Mouse (Mus musculus): ENCODE measurements around the gene Scarb2.
A peak's percentile ranks its signal among the peaks of the same experiment; 100 is the strongest.
"Not testable (repeated sequence)": the region's sequence is repeated elsewhere in the genome, so short reads cannot be mapped to it uniquely, and the experiment has no call there.

The Scarb2 gene

DNA sequence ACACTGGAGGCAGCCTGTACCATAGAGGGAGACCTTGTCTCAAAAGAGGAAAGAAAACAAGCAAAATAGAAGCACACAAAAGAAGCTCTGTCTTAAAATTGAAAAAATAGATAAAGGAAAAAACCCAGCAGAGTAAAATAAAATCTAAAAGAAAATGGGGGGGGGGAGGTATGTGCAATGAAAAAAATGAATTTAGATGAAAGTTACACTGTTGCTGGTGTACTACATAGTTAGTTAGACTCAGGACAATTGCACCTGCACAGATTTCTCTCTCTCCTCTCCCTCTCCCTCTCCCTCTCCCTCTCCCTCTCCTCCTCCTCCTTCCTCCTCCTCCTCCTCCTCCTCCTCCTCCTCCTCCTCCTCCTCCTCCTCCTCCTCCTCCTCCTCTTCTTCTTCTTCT, at the start of gene Scarb2:
Scarb2 (minus strand) TSS at position 101 of the 400 bp plus-strand sequence.
- DNase-seq (ENCODE audit: low read depth, low spot score), result no peak

DNA sequence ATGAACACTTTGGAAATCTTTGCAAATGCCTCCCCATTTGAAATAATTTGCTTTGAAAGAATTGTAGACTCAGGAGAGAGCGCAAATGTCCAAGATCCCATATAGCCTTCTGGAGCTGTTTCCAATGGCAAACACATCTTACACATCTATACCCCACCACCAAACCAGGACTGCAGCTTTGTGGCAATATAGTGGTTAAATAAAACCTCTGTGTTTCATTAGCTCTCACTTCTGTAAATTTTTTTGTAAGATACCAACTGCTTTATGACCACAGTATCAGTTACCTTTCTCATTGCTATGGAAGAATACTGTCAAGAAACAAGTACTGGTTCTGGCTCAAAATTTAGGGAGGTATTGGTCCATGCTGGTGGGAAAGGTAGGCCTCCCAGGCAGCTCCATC, 49.3 kb upstream of the Scarb2 start:
- DNase-seq (ENCODE audit: low read depth, low spot score), result no peak

DNA sequence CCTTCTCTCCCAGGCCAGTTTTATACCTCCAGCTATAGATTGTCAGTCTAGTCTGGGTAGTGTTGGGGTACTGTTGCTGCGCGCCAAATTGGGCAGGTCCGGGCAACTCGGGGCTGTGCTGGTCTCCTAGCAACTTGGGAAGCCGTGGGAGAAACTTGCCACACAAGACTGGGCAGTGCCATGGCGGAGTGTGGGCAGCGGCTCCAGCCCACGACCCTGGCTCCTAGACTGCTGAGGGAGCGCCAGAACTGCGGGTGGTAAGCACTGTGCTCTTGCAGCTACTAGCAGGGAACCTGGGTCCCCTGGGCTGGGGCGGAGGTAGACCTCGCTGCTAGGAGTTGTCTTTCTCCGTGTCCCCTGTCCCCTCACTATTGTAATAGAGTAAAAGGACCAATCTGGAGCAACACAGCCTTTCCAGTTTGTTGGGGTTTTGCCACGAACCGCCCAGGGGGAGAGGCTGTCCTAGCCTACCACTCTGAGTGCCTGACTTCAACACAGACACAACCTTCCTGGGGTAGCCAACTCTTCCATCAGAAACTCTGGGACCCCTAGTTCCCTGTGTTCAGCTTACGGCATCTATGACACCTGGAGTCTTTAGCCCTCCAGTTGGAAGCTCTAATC, 48.4 kb upstream of the Scarb2 start, which contains the start of gene Fam47e:
Fam47e (plus strand) TSS at position 179 of the 621 bp plus-strand sequence.
- DNase-seq (ENCODE audit: low read depth, low spot score), result no peak

DNA sequence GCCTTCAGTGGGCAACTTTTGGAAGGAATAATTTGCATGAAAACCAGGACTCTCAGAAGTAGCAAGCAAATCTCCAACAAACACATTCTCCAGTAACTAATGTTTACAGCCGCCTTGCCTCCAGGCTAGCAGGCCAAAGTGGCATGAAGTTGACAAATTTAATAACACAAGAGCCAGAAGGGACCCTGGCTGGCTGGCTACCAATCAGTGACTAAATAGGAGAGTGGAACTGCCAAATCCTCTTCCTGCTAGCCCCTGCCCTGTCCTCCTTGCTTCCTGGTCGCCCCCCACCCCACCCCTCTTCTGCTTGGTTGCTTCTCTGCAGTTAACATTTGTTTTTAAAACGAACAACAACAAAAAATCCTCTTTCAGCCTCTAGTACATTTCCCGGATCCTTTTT, 47.8 kb upstream of the Scarb2 start:
- DNase-seq (ENCODE audit: low read depth, low spot score), result no peak

DNA sequence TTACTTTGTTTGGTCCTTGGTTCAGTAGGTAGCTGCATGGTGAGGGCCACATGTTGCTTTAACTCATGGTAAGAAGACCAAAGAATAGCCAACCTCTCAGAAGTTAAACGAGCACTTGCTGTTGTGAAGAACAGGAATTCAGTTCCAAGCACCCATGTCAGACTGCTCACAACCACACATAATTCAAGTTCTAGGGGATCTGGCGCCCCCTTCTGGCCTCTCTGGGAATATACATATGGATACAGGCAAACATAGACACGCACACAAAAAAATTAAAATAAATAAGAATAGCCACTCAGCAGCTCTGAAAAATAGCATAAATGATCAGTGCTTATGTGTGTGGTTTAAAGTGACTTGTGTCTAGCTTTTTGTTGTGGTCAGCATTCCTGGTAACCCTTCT, 47.3 kb upstream of the Scarb2 start:
- DNase-seq (ENCODE audit: low read depth, low spot score), result no peak

DNA sequence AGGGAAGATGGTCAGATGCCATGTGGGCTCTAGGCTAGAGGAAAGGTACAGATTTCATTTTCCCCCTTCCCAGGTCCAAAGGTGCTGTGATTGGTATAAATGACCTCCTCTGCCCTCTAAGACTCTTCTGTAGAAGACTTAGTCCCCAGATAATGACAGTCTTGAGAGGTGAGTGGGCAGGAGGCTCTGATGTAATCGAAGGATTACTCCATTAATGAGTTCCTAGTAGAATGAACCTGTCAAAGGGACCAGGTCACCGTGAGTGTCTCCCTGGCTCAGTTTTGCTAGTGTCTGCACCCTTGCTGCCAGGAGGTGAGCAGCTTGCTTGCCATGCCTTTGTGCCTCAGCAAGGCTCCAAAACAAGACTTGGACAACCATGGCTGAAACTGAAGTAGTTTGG, 46.0 kb upstream of the Scarb2 start:
- no peak for DNase-seq (ENCODE audit: low read depth, low spot score)

DNA sequence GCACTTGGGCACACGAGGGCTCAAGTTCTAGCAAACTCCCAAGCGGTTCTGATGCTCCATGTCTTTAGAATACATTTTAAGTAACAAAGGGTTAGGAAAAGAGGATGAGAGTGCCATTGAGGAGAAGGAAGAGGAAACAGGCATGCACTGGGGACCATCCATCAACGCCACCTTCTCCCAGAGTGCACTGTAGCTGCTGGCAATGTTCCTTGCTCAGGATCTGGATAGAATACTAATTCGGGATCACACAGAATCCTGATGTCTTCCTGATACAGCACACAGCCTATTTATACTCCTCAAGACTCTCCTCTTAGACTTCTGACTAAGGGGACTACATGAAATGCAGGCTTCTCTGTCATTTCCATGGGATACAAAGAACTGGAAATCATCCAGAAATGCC, 33.1 kb upstream of the Scarb2 start:
- no peak for DNase-seq (ENCODE audit: low read depth, low spot score)

DNA sequence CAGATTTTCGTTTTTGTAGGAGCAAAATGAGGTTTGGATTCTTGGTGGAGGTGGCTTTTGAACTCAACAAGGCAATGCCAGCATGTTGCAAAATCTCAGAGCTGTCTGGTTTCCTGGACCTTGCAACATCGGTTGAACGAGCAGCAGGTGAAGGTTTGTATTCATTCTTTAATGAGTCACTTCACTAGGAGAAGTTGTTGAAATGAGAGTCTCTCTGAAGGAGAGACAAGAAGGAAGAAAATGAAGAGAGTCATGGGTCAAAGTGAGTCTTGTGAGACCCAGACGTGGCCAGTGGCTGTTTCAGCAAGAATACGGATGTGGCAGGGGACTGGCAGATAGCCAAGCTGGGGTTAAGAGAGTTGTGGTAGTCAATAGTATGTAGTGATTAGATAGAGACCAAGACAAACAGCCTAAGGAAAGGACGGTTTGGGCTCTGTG, 18.2 kb upstream of the Scarb2 start:
- DNase-seq (ENCODE audit: low read depth, low spot score), result no peak

DNA sequence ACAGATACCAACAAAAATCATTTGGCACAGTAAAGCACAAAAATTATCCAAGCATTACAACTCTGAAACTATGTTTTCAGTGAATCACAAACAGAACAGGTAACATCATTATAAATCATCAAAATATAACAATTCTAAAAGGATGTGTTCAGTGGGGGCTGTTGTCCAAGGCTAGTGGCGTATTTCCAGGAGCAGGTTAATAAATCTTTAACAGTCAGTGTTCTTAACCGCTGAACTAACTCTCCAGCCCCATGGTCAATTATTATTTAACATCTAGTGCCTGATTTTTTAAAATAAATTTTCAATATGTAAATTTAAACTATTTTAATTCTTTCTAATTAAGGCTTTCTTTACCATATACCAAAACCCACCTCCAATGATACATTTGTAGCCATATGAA, 14.5 kb upstream of the Scarb2 start:
- not testable (repeated sequence) for DNase-seq (ENCODE audit: low read depth, low spot score)

DNA sequence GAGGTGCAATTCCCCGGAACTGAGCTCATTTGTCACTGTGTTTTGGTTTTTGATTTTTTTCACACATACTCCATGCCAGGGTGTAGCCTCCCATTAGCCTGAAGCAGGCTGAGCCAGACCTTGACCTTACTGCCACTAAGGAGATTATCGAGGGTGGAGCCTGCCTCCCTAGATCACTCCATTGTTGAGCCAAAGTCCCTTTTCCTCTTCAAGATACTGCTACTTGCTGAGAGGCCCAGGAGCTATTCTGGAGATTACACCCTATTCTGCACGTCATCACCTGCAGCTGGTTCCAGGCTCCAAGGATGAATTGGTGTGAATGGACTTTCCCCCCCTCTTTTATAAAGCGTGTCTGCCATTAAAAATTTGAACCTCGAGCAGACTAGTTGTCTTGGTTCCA, 5.4 kb upstream of the Scarb2 start:
- DNase-seq (ENCODE audit: low read depth, low spot score), result no peak

DNA sequence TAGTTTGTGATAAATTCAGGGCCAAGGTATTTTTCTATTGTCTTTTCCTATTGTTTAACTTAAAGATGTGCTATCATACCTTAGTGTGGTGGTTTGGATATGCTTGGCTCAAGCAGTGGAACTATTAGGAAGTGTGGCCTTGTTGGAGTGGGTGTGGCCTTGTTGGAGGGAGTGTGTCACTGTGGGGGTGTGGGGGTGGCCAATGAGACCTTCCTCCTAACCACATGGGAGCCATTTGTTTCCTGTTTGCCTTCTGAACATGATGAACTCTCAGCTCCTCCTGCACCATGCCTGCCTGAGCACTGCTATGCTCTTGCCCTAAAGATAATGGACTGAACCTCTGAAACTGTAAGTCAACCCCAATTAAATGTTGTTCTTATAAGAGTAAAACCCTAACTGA, 4.6 kb upstream of the Scarb2 start:
- DNase-seq (ENCODE audit: low read depth, low spot score), result no peak

DNA sequence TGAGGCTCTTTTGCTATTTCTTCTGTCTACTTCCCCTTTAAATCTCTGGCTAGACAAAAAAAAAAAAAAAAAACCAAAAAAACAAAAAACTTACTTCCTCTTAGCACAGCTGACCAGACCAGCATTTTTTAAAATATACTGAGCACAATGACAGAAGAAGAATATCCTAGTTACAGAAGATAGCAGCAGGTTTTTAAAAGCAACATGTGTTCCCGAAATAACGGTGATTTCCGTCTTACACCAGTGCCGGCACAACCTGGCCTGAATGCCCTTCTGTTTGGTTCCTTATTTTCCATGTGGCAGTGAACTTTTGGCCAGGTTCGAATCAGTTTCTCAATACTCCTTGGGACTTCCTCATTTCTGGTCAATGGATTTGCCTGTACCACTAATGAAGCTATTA, 2.2 kb upstream of the Scarb2 start:
- no peak for DNase-seq (ENCODE audit: low read depth, low spot score)

DNA sequence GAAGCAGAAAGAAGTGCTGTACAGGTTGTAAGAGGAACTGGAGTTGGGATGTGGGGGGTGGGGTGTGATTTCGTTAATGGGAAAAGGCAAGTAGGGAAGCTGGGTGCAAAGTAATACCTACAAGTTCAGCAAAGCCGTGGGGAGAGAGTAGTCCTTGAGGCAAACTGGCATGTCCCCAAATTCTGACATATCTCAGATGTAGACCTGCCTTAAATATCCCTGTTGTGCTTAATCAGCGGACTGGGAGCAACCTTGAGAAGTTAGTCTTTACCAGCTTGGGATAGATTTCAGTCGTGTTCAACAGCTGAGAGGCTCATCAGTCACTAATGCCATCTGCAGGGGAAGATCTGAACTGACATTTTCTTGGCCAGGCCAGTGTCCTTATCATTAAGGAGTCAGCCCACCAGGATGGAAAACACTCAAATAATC, 318 bp downstream of the Scarb2 start:
- no peak for DNase-seq (ENCODE audit: low read depth, low spot score)

DNA sequence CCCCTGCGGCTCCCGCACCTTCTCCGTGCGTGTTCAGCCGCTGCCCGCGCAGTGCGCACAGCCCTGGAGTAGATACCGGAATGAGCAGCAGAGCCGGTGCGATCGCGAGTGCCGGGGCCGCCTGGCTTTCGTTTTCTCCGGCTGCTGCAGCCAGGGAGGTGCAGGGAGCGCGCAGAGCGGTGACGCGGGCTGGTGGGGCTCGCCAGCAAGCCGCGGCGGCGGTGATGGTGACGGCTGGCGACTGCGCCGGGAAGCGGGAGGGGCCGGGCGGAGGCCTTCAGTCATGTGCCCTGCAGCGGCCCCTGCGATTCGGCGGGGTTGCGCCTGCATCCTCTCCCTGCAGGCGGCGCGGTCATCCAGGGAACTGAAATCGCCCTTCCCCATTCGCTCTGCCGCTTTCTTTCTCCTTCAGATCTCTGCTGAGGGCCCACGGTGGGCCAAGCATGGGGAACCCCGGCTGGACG, 1.2 kb downstream of the Scarb2 start:
- peak; percentile 93 for DNase-seq (ENCODE audit: low read depth, low spot score)

DNA sequence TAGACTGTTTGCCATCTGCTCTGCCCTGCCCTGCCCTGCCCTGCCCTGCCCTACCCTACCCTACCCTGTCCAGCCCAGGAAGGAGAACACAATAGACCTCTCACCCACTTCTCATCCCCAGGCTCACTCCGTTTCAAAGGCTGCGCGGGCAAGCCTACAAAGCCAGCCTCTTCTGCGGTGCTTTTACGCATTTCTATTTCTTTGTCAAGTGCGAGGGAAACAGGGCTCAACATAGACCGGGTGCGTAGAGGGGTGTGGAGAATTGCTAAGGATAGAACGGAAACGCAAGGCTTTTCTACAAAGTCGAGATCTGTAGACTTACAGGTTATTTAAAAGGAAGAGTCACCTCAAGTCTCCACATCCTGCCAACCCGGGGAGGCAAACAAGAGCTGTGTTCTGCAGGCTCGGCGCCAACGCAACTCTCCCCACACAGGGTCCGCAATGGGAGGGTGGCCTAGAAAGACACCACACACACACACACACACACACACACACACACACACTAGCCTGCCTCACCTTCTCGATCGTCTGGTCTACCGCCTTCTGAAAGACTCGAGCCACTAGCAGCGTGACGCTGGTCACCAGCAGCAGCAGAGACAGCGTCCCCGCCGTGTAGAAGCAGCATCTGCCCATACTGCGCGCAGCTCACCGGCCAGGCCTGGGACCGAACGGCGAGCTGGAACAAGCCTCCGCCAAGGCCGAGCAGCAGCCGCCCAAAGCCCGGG, 1.8 kb downstream of the Scarb2 start:
- peak; percentile 46 for DNase-seq (ENCODE audit: low read depth, low spot score)

DNA sequence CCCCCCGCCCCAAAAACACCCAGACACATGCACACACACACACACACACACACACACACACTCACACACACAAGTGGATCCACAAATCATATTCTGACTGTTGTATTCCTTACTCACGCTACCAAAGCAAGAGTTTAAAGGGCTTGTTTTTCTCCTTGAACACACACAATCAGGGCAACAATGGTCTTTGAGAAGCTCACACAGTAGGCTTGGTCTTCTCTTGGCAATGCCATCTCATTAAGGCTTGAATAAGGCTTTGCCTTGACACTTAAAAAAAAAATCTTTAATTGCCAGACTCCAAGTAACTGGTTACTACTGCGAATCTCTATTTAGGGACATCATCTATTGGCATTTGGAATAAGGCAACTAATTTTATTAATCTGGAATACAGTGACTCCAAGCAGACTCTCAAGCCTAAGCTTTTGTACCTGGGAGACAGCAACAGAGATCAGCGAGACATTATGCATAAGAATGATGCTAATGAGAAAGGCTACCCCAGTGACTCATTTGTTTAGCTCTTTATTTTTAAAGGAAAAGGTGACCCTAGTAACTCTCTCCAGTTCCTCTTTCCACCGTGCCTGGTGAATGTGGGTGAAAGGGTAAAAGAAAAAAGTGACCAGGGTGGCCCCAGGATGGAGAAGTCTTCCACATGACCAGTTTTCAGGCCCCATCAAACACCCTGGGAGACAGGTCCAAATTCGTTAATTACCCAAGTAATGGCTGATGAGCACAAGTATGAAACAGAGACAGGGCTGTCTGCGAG, 2.6 kb downstream of the Scarb2 start:
- no peak for DNase-seq (ENCODE audit: low read depth, low spot score)

DNA sequence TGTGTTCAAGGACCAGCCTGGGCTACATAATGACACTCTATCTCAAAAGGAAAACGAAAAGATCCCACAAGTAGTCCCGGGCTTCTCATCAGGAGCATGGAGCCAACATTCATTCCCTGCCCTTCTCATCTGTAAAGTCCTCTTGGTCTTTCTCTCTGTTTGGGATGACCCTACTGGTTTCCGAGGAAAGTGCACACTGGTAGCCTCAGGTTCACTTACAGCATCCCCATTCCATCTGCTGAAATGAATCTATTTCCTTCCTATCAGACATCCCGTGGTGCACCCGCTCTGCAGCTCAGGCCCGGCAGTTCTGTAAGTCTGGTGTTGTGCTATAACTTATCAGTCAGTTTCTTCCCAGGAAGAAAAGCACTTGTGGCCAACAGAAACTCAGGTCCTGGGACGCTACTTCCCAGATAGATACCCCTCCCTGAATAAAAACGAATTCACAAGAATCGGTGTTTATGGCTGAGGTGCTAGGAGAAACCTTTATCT, 3.2 kb downstream of the Scarb2 start:
- DNase-seq (ENCODE audit: low read depth, low spot score), result no peak

DNA sequence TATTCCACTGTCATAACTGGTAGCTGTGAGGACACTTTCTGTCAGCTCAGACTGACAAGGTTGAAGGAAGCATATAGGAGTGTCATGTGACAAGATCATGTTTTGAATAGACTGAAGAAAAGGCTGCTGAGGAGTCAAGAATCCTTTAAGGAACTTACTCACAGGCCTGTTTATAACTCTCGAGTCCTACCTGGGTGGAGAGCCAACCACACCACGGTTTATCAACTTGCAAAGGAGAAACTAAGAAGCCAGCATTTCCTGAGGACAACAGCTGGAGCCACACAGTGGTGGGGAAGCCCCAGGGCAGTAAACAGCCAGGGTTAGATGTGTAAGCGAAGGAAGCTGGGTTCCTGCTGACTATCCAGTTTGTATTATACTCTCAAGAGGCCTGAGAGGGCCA, 7.3 kb downstream of the Scarb2 start:
- no peak for DNase-seq (ENCODE audit: low read depth, low spot score)

DNA sequence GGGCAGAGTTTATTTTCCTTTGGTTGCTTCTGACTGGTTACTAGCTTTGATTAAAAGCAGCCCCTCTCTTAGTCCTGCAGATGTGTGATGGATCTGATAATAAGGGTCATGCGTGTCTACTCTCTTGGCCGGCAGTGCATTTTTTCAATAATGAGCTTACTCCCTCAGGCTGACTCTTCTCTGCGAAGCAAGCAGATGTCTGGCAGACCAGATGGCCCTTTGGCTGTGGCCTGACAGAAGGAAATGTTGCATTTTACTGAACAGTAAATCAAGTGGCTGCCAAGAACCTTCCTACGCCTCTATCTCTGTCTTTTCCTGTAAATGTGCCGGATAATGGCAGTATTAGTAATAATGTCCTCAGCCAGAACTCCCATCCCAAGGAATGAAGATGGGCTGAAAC, 8.0 kb downstream of the Scarb2 start:
- peak; percentile 44 for DNase-seq (ENCODE audit: low read depth, low spot score)

DNA sequence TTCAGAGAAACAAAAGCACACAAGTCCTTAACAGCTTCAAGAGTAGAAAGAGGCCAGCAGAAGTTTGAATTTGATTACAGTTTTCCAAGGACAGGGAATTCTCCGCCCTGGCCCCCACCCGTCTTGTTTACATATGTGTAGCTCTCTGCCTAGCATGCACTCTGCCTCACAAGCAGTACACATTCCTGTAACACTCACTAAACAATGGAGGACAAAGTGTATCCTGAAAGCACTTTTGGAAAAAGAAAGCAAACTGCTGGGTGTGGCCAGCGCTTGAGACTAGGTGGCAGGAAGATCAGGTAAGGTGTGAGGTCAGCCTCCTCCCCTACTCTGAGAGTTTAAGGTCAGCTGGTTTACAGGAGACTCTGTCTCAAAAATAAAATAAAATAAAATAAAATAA, 8.4 kb downstream of the Scarb2 start:
- no peak for DNase-seq (ENCODE audit: low read depth, low spot score)

DNA sequence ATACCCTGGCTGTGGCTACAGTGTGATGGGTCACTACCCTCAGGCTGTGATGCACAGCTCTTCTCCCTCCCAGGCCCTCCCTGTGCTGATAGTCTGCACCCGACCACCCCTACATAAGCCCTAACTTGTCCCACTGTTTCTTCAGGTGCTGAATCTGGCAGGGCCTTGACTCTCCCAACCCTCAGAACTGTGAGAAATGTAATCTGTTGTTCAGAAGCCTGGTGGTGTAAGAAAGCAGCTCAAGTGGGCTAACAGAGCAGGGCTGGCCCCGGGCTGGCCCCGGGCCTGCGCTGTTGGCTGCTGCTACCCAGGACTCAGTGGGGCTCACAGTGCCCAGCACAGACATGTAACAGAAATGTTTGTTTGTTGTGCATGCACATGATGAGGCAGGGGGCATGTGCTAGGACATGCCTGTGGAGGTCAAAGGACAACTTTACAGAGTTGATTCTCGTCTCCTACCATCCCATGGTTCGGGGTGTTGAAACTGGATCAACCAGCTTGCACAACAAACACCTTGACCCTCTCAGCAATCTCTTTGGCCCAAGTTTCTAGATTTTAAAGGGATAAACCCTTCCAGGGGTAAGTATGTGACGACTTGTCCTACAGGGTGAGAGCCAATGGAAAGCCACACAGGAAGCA, 10.7 kb downstream of the Scarb2 start:
- no peak for DNase-seq (ENCODE audit: low read depth, low spot score)

DNA sequence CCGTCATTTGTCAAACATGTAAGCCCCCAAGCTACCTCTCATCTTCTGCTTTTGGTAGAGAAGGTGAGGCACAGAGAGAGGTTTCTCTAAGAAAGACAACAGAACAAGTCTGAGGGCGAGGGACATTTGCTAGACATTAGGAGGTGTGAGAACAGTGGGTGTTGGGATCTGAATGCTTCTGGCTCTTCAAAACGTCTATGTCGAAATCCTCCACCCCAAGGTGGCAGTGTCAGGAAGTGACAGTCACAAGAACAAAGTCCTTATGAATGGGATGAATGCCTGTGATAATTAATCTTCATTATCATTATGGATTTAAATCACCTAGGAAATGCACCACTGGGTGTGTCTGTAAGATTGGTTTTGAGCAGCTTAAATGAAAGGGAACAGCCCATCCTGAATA, 11.3 kb downstream of the Scarb2 start:
- no peak for DNase-seq (ENCODE audit: low read depth, low spot score)

Measured in forelimb bud, embryonic 11.5 days (tissue).